Mouse (Mus musculus) lung, postnatal 4 days (tissue): ENCODE measurements around the gene Sox18.

Experiments
- DNase-seq, 2 experiments: peaks; one replicate each; pipeline ENCODE4 v3.0.0; 2021

Gene Sox18

DNA sequence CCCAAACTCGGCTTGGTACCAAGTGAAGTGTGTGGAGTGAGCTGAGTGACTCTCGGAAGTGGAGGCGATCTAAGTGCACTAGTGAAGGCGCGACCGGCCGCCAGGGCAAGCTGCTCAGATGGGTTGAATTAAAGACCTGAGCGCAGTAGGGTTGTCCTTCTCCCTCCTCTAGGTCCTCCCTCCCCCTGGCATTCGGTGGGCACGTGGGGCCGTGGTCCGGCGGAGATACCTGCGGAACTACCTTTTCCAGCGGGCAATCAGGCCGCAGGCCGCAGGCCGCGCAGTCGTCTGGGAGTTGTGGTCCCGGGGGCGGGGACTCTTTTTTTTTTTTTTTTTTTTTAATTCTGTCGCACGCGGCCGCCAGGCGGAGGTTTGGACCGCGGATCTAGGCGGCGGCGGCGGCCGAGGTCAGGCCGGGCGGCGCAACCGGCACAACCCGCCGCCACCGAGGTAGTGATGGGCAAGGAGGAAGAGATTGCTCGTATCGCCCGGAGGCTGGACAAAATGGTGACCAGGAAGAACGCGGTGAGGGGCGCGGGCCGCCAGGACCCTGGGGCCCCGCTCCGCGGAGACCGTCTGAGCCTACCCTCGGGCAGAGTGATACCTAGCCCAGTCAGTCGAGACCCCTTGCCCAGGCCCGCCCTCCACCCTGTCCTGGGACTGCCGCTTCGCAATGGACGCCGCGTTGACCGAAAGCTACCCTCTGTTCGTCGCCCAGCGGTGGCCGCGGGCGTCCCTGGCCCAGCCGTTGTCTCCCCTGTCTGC is 8.7 kb upstream of the Sox18 start, which contains the start of gene Tcea2:
Gene Tcea2 (plus strand): TSS at position 360 of the 765 bp plus-strand sequence.
- DNase-seq: peak; percentile 82 to 85

DNA sequence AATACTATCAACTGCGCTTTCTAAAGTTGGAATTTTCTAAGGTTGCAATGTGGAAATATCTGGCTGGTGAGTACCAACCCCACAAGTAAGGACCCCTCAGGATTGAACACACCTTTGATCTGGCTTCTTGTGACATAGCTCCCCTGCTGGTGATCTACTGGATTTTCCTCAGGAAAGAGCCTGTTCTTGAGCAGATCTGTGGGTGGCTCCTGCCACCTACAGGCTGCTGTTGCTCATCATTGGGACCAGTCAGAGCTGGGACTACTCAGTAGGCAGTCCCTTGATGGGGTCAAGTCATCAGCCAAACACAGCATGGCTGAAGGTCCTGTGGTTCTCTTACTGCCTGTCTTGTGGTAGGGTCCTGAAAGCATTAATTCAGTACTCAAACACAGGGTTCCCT is 7.3 kb upstream of the Sox18 start:
- peak; percentile 86 to 87 for DNase-seq

GRCm38 (mm10) chr2:181677755-181678098 is 6.3 kb upstream of the Sox18 start:
- DNase-seq: peak in 1 of 2 experiments; percentile 69

GRCm38 (mm10) chr2:181677096-181677754 is 5.8 kb upstream of the Sox18 start:
- DNase-seq: peak; percentile 68 to 84

DNA sequence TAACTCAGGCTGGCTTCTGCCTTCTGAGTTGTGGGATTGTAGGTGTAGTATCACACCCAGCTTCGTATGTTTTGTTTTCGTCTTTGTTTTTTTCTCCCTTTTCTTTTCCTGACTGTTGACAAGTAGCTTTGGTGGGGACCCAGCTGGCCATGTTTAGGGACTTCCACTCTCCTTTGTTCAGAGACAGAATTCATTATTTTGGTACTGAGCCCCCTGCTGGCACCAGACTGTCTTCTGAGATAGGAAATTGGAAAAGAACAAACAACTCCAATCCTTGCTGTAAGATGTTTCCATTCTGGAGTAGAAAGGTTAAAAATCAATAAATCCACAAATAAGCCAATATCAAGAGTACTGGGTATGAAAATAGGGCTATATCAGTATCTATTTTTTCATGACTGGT is 5.0 kb upstream of the Sox18 start:
- no peak for DNase-seq

GRCm38 (mm10) chr2:181675454-181675853 is 4.0 kb upstream of the Sox18 start:
- peak; percentile 82 to 91 for DNase-seq

- no peak for DNase-seq
These were observed 3.5 kb upstream of the Sox18 start for GRCm38 (mm10) chr2:181674934-181675333.

GRCm38 (mm10) chr2:181673501-181673900 is 2.1 kb upstream of the Sox18 start:
- DNase-seq: peak; percentile 46 to 77

GRCm38 (mm10) chr2:181671984-181672383 is 544 bp upstream of the Sox18 start:
- no peak for DNase-seq

DNA sequence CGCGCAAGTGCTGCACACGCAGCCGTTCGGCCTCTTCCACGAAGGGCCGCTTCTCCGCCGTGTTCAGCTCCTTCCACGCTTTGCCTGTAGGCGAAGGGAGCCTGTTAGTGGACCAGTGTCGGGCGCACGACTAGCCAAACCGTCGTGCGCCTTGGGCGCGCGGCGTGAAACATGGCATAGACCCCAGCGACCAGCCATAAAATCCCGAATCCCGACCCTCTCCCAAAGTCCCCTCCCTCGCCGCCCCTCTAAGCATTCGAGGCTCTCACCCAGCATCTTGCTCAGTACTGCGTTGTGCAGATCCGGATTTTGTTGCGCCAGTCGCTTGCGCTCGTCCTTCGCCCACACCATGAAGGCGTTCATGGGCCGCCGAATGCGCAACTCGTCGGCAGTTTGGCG is 528 bp downstream of the Sox18 start:
- no peak for DNase-seq

DNA sequence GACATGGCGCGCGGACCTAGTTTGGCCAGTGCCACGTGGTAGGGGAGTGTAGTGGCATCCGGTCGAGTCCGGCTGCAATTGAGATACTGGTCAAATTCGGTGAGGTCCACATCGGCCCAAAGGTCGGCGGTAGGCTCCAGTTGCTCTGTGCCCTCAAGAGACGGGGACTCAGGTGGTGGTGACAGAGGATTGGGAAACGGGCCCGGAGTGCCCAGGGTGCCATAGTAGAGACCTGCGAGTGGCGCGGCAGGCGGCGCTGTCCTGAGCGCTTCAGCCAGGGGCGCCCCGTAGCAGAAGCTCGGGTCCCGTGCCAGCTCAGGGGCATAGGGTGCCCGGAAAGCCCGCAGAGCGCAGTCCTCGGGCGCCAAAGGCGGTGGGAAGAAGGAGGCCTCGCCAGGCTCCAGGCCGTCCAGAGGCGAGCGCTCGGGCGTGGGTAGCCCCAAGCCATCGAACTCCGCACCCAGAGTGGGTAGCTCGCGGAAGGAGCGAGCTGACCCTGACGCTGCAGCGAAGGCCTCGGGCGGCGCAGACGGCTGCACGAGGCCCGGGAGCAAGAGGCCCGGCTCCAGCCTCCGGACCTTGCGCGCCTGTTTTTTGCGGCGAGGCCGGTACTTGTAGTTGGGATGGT is 1.0 kb downstream of the Sox18 start:
- DNase-seq: peak; percentile 39 to 52

DNA sequence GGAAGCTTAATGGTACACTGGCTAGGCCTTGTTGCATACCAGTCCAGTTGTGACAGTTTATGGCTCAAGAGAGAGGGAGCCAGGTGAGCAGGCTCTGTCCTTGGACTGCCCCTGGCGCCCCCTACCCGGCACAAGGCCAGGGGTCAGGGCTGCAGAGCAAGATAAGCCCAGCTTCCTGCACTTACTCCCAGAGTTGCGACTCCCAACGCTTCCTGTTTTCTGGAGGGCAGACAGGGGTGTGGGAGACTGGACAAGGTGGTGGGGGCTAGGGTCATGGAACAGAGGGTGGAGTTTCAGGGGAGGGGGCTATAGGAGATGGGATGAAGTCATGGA is 8.2 kb downstream of the Sox18 start:
- peak; percentile 75 to 89 for DNase-seq

DNA sequence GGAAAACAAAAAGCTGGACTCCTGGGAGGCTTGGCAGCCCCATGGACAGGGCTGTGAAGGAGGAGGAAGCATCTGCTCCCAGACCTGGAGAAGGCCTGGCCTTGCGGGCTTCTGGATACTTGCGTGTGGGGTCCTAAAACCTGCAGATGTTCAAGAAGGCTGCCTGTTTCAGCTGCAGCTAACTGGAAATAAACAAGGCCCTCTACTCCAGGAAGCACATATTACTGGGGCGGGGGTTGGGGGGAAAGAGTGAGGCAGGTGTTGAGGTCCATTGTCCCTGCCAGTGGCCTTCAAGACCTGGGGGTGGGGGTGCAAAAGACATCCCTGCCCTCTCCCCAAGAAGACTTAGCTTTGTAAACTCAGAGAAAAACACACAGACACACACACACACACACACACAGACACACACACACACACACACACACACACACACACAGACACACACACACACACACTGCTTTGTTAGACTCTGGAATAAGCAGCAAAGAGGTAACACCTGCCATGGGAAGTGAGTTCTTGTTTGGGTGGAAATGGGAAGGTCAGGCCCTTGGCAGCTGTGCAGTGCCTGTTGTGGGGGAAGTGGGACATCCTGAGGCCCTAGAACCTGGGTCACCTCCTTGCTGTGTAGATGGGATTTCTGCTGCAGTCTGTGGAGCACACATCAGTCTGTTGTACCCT is 8.7 kb downstream of the Sox18 start:
- peak in 1 of 2 experiments; percentile 44 for DNase-seq

GRCm38 (mm10) chr2:181659609-181660055 is 11.8 kb downstream of the Sox18 start:
- DNase-seq: peak; percentile 91 to 93

DNA sequence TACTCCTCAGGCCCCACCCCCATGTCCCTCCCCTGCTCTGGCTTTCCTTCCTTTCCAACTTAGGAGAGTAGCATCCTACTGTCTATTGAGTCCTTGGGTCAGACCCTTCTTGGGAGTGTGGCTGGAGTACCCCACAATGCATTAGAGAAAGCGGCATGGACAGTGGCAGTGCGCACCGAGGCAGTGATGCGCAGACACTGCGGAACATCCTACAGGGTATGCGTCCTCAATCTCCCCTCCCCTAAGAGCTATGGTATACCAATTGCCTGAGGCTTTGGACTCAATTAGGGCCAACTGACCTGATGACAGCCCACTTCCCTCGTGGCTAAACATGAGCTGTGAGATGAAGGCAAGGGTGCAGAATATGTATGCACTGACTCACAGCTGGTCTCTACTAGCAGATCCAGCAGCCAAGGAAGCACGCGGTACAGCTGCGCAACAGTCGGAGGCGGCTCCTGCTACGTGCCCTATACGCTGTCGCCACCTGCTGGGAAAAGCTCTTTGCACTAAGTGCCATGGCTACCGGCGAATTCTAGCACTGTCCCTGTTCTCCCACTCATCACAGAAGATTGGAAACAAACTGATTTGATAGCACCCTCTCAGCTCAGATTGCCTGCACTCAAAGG is 12.4 kb downstream of the Sox18 start:
- DNase-seq: peak; percentile 76

GRCm38 (mm10) chr2:181658528-181658927 is 12.9 kb downstream of the Sox18 start:
- DNase-seq: no peak

DNA sequence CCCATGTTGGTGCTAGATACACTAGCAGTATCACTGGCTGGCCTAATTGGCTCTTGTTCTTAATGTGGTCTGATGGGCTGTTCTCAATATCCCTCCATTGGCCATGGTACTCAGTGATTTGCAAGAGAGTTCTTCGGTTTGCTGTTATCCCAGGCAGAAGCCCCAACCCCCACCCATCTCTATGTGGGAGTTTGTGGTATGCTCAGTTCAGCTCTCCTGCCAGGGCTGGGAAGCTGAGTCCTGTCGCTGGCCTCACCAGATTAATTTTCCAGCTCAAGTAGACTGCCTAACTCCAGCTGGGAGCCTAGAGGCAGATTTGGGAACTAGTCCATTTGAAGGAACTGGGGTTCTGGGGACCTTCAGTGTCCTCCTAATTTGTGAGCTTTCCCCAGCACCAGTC is 14.0 kb downstream of the Sox18 start:
- no peak for DNase-seq

- DNase-seq: no peak
These were observed 14.7 kb downstream of the Sox18 start, which contains the start of gene Gm29797 for GRCm38 (mm10) chr2:181656734-181657133. Gene Gm29797, plus strand, starts transcription at chr2:181657034.

GRCm38 (mm10) chr2:181653523-181653922 is 17.9 kb downstream of the Sox18 start:
- no peak for DNase-seq

GRCm38 (mm10) chr2:181653065-181653464 is 18.4 kb downstream of the Sox18 start:
- DNase-seq: no peak

GRCm38 (mm10) chr2:181648926-181649325 is 22.5 kb downstream of the Sox18 start:
- no peak for DNase-seq

DNA sequence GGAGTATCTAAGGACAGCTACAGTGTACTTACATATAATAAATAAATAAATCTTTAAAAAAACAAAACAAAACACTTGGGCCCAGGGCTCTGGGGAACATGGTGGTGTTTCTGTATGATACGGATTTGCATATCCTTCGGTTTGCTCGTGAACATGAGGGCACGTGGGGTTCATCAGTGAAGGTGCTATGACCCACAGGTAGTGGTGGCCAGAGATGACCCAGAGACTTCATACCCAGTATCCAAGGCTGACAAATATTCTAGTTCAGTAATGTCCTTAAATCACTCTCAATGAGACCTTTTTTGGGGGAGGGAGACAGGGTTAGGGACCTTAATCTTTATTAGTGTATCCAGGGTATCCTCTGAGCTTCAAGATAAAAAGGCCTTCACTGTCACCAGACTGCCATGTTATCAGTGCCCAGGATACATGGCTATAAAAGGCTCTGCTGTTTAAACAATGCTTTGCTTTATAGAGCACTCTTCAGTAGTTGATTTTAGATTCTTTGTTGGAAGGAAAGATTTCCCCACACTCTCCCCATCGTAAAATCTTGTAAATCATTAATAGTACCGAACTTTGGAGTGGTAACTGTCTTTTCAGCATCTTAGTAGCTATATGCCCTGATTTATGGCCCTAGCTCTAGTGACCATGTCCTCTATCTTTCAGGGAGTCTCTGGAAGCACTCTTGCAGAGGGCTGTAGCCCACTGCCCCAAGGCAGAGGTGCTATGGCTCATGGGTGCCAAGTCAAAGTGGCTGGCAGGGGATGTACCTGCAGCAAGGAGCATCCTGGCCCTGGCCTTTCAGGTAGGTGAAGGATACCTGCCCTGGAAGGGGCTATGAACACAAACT is 24.6 kb downstream of the Sox18 start:
- DNase-seq: no peak
